Mouse (Mus musculus): ENCODE measurements around the gene Usp36. TPM values are rescaled to one million over a fixed set of nuclear protein-coding genes. Genes with fewer than 3 reads are reported as not detected.

The Usp36 gene
- total RNA-seq, 1 experiment from 2014 or later: 25.0 TPM

DNA sequence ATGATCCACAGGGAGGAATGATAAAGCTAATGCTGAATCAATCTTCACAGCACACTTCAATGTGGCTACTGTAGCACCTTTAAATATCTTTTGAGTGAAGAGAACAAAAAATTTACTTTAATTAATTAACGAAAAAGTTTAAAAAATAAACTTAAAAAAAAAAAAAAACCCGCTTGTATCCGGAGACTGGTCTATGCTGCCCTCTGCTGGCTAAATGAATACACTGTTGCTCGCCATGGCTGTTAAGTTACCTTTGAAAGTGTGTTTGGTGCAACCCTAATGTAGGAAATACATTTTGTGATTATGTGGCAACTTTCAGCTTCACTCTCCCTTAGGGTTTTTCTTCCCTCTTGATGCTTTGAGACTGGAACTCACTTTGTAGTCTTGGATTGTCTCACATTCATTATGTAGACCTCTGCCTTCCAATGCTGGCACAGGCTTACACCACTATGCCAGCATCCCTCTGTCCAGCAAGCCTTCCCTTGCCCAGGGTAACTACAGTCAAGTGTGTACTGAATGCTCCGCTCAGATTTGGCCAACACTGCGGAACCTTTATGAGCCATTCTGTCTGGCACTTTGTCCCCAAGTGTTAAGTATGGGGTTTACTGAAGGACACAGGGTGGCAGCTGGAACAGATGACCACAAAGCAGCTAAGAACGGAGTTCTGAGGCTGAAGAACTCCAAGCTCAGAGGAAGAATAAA, 69.3 kb downstream of the Usp36 start:
- no peak for DNase-seq

DNA sequence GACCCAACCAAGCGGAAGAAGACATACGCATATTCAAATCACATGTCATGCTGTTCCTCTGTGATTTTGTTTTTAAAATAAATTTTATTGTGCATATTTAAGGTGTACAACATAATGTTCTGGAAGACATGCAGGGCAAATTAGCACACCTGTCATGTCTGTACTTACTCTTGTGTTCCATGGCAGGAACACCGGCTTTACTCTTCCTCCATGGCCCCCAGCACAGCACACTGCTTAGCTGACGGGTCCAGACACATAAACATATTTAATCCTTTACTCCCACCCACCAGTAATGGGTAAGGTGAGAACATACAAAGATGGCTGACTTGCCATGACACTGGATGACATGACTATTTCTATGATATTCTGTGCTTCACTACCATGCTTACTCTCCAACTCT, 71.0 kb downstream of the Usp36 start:
- no peak for DNase-seq

DNA sequence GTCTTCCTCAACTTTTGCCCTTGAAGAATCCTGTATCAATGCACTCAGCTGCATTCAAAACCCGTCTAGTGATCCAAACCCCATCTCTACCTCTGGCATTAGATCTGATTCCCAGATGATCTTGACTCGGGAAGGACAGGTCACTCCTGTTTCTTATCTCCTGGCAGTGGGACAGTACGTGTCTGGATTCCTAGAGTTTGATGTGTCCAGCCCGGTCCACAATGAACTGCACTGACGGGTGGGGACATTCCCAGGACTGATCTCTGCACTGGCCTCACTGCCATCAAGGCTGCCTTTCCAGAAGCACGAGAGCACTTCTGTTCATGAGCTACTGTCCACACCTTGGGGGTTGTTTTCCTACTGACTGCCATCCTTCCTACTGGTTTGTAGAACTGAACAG, 73.6 kb downstream of the Usp36 start:
- DNase-seq: no peak

DNA sequence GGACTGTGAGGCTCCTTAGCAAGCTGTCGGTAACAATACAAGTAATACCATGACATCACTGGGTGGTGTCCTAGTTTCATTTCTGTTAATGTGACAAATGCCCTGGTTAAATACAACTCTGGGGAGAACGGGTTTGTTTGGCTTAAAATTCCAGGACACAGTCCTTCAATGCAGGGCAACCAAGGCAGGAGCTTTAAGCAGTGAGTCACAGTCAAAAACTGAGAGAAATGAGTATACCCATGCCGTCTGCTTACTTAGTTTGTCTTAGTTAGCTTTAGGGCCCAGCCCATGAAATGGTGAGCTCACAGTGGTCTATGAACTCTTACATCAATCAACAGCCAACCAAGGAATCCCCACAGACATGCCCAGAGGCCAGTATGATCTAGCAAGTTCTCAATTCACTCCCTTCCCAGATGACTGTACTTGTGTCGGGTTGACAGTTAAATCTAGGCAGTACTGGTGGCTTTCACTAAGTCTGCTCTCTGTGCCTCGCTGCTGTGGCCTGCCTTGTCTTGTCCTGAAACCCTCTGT, 74.1 kb downstream of the Usp36 start:
- DNase-seq: no peak

DNA sequence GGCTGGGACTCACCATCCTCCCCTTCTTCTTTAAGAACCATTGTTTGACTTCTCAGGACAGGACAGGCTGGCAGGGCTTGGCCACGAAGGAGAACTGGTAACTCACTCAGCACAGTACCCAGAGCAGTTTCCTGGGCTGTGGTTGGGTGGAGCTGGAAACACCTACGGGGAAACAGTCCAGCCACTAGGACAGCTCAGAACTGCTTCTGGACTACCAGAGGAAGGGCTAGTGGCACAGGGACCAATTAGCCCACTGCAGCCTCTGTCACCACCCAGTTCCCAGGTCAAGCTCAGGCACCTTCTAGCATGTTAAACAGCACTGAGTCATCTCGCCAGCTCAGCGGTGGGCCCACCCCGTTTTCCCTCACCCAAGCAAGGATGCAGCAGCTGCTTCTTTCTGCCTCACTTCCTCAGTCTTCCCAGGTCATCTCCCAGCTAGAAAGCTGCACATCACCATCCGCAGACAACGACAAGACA, 77.4 kb downstream of the Usp36 start:
- DNase-seq: no peak

DNA sequence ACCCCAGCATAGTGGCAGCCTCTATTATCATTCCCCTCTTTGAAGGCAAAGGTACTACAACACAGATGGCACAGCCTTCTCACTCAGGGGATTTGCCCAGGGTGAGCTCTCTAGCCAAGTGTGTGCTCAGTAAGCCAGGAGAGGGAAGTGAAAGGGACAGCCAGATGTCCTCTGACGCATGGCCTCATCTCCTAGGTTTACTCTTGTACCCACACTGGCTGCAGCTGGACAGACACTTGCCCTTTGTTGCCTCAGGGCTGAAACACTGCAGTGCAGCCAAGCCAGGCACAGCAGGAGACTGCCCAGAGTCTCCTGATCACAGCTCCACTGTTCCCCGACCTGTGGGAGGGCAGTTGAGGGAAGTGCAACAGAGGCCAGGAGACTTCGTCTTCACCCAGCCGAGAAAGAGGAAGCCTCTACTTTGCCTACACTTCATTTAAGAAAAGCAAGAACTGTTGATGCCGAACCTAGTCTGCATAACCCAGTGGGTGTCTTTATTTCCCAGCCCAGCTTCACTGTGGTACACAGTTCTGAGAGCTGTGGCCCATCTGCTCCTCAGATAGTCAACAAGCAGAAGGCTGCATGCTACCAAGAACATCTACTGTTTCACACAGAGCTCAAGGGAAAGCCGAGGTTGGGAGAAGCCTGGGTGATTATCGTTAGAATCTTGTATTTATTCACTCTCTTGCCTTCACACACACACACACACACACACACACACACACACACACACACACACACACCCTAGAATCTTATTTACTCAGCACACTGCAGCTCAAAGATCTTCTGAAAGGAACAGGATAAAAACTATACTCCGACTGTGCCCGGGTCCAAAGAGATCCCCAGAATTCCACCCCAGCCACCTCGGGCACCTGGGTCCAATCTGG, 78.1 kb downstream of the Usp36 start:
- peak; percentile 11 for DNase-seq

DNA sequence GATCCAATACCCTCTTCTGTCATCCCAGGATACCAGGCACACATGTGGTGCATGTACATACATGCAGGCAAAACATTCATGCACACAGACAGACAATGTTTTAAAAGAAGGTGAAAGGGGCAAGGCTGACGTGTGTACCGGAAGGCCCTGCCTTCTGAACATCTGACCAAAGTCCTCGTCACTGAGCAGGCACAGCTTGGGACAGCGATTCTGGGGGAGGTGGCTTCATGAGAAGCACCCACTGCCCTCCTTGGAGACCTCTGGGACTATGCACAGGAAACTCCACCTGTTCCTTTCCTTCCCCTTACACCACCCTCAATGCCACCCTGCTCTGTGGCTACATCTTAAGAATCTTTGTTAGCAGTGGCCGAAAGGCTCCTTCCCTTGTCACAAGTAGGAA, 79.1 kb downstream of the Usp36 start:
- no peak for DNase-seq

DNA sequence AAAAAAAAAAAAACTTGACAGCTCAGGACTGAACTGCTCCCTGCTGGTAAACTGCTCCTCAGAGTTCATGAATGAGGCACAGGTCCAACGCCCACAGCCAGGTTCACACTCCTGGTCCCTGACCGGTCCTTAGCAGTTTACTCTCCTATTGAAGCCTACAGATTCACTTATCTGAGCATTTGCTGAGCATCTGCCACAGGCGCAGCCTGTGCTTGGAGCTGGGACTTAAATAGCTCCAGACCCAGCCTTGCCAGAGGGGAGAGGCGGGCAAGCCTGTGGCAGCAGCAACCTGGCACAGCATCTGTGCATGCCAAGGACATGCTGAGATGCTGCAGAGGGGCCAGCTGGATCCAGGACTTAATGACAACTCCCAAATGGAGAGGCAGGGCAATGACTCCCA, 79.9 kb downstream of the Usp36 start:
- DNase-seq: no peak

Other genes starting within 250 kb of the Usp36 start
- 0.03 TPM in 1 of 2 replicates, not detected in the other for gene Dnah17, start 159.6 kb downstream of the Usp36 start, total RNA-seq (2021)
- 28.9 and 42.2 TPM in 2 replicates for gene Cyth1, start 41.7 kb downstream of the Usp36 start, total RNA-seq (2021)
- gene Cep295nl, start 52.3 kb upstream of the Usp36 start, total RNA-seq (2021): 1.1 and 3.4 TPM in 2 replicates
- 43.1 and 51.3 TPM in 2 replicates for gene Timp2, start 65.5 kb upstream of the Usp36 start, total RNA-seq (2021)
- 57.9 and 86.6 TPM in 2 replicates for gene Lgals3bp, start 111.8 kb upstream of the Usp36 start, total RNA-seq (2021)
- 35.1 and 40.1 TPM in 2 replicates for gene Cant1, start 128.8 kb upstream of the Usp36 start, total RNA-seq (2021)
- 11.8 and 18.8 TPM in 2 replicates for gene C1qtnf1, start 138.0 kb upstream of the Usp36 start, total RNA-seq (2021)
- 19.0 and 32.0 TPM in 2 replicates for gene Engase, start 186.6 kb upstream of the Usp36 start, total RNA-seq (2021)